Mouse (Mus musculus) layer of hippocampus, adult 8-10 months (tissue): ENCODE data around the gene Srbd1. TPM values are rescaled to one million over a fixed set of nuclear protein-coding genes. Genes with fewer than 3 reads are reported as not detected.

Experiments
- DNase-seq, 2 experiments: peaks; one replicate each; pipeline ENCODE4 v3.0.0; 2022; ENCODE audit warnings: low spot score in 2 of 2
- total RNA-seq, 4 experiments: library from RNA; stranded (reverse); gene quantifications; 2 replicates each; pipeline ENCODE4 v1.2.4; 2022

The Srbd1 gene
- total RNA-seq, 4 experiments from 2014 or later: 14.6 to 18.9 (median 15.8) TPM

DNA sequence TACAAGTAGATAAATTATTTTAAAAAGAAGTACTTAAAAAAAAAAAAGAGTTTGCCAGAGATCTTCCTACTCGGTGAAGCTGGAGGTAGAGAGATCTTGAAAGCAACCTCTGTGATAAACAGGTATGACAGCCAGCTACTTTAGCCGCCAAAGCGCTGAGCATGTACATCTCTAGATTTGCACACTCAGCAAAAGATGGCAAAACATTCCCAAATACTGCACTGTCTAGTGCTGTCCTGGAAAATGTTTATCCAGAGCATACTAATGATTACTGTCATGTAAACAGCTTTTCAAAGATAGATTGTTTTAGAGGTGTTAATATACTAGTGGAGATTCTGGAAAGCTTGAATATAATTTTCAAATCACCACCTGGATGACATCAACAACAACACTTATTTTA lies 109.4 kb downstream of the Srbd1 start:
- DNase-seq: no peak

- no peak for DNase-seq
Observed at GRCm38 (mm10) chr17:86035146-86035545, 109.8 kb downstream of the Srbd1 start.

GRCm38 (mm10) chr17:86034641-86035040 lies 110.3 kb downstream of the Srbd1 start:
- no peak for DNase-seq

- no peak for DNase-seq
Observed at GRCm38 (mm10) chr17:86032113-86032714, 112.8 kb downstream of the Srbd1 start.

DNA sequence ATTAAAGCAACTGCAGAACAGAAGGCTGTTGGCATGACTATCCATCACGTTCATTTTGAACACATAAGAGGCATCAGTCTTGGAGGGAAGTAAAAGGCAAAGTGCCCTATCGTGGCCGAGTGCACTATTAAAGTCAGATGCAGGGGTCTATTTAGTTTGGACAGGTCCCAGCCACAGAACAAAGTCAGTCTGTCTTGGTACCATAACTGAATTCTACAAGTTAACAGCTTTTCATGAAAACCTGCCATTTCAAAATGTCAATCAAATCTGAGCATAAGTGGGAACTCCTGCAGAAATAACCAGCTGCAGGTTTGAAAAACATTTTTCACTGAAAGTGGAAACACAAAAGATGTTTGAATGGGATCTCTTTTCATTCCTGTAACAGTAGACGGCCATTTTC lies 115.0 kb downstream of the Srbd1 start:
- no peak for DNase-seq

DNA sequence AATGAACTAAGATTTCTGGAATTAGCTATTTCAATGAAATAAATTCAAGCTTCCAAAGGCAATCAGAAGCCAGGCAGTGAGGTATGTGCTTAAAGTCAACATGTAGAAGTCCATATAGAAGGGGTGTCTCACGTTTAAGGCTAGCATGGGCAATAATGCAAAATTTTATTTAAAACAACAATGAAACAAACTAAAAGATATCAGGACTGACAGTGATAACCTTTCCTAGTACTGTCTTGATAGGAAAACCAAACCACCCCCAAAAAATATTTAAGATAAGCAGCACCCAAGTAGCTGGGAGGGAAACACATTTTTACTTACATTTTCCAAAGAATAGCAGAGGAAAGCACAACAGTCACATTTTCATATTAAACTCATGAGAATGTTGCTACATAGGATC lies 115.8 kb downstream of the Srbd1 start:
- no peak for DNase-seq

DNA sequence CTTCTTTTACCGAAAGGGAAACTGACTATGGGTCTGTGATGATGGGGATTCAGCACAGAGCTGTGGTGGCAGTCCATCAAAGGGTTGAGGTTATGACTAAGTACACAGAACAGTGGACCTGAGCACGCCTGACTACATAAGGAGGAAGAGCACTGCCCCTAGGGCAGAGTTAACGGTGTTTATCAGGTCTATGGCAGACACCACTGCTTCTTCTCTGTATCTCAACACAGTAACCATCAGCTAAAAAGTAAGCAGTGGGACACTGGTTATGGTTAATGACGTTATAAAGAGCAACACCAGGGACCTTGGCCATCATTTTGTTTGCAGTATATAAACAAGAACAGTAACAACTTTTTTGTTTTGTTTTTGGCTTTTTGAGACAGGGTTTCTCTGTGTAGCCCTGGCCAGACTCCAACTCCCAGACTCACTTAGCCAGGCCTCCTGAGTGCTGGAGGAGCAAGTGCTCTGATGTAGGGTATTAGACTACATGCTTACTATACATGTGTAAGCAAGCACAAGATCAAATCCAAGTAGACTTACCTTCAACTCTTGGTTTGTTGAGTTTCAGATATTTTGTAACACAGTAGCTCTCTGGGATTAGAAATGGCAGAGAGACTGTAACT lies 117.3 kb downstream of the Srbd1 start:
- no peak for DNase-seq

DNA sequence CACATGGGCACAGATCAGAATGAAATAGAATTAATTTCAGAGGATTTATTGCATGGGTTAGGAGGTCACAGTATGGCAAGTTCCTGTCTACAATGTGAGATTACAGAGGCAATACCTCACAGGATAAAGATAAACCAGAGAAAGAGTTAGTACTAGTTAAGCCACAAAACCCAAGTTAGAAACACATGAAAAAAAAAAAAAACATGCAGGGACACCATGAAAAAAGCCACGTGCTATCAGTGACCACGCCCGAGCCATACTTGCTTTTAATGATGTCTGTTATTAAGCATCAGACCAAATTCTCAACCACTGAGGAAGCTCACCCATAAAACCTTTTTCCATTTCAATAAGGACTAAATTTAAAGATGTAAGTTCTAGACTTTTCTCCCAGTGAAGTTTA lies 120.4 kb downstream of the Srbd1 start:
- DNase-seq: no peak

DNA sequence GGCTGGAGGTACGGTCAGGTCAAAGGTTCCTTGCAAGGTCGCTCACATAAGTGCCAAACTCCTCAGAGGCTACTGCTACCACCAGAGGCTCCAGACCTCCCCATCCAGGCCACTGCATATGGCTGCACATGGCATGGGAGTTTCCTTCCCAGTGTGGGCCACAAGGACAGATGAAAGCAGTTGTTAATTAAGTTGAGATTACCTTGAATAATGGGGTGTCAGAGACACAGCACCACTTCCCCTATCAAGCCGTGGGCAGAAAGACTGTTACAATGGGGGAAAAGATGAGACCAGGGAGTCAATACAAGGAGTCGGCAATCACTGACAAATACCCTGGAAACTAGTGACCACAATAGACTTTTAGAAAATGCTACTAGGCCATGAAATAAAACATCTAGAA lies 122.6 kb downstream of the Srbd1 start:
- DNase-seq: no peak

GRCm38 (mm10) chr17:86021815-86022214 lies 123.2 kb downstream of the Srbd1 start:
- no peak for DNase-seq

DNA sequence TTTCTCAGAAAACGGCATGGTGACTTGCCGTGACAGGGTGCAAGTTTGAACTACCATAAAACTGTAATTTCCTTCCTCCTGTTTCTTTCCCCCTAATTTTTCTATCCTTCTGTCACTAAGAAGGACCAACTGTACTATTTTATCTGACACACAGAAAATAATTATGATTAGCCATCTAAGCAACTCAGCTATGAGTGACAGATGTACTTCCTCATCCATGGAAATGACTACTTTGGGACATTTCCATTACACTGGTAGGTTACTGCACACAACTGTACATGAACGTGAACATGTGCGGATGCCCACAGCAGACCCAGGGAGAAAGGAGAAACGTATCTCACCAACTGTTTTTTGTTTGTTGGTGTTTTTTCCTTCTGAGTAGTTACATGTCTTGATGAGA lies 123.7 kb downstream of the Srbd1 start:
- no peak for DNase-seq

GRCm38 (mm10) chr17:86019793-86020192 lies 125.2 kb downstream of the Srbd1 start:
- DNase-seq: no peak

DNA sequence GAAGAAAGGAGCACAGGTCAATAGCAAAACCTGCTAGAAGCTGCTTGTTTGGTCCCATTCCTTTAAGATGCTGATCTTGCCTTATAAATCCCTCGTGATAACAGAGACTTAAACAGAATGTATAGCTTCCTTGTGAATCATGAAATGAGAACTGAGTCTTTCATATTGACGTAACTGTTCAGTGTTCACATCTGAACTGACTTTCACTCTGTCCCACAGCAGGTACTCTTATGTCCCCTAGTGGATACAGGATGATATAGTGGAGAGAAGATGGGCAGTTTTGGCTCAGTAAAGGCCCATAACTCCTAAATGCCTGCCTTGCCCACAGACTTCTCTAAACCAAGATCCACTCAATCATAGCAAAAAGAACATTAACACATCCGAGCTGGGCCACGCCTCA lies 130.7 kb downstream of the Srbd1 start:
- no peak for DNase-seq

DNA sequence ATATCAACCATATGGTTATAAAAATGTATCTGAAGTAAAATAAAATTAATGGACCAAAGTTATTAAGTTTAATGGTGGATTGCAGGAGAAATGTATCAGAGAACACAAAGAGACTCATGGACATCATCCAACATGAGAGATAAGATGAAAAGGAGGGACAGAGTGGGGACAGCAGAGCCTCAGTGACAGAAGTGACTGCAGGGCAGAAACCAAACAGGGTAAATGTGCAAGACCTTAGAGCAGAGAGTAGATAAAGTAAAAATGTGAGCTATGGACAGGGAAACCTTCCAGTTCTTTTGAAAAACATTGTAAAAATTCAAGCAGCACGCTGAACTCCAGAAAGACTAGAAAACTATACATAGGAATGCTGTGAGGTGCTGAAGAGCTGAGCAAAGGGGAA lies 132.4 kb downstream of the Srbd1 start:
- no peak for DNase-seq

GRCm38 (mm10) chr17:86011849-86012248 lies 133.1 kb downstream of the Srbd1 start:
- no peak for DNase-seq

DNA sequence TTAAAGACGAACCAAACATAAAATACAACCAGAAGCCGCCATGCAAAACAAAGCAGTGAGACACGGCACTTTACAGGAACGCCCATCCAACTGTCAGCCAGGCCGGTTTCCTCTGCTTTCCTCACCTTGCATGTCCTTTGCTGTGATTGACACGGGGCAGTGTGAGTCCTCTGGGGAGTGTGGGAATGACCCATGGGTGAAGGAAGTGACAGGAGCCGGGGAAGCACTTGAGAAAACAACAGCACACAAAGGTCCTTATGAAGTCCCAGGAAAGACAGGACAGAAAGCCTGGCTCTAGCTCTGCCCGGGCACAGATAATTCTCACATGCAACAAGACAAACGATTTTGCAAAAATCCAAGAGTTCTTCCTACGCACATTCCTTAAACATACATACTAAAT lies 136.6 kb downstream of the Srbd1 start:
- no peak for DNase-seq

- DNase-seq: no peak
Observed at GRCm38 (mm10) chr17:86002113-86002512, 142.9 kb downstream of the Srbd1 start.

DNA sequence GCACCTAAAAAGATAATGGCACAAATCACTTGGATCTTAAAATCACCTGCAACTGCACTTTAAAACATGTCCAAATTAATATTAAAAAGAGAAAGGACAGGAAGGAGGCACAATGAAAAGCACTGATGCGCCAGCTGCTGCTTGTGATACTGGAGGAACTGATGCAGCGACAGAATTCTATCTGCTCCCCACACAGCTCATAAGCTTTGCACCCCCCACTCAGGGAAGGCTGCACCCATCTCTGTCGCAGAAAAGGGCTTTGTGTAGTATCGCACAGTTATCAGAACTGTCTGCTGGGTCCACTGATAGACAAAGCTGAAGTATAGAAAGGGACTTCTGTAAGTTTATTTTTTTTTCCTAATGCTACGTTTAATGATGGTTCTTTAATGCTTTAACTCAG lies 143.3 kb downstream of the Srbd1 start:
- no peak for DNase-seq

DNA sequence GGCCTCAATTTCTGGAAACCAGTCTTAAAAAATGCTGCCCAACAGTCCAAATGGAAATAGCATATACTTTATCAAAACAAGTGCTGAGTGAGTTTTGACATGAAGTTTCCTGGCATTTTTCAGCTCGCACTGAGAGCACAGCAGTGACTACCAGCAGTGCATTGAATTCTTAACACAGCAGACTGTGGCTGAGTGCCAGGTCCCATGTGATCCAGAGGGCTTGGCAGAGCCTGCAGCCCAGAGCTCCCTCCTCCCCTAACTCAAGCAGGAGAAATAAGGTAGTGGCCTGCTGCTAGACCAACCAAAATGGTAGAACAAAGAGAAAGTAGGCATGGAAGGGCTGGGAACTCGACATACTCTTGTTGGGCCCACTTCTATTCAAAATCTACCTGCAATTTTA lies 149.2 kb downstream of the Srbd1 start:
- peak; percentile 62 to 66 for DNase-seq

- DNase-seq: no peak
Observed at GRCm38 (mm10) chr17:85995086-85995485, 149.9 kb downstream of the Srbd1 start.

GRCm38 (mm10) chr17:85989058-85989769 lies 155.8 kb downstream of the Srbd1 start:
- no peak for DNase-seq

- DNase-seq: no peak
Observed at GRCm38 (mm10) chr17:85987531-85987930, 157.4 kb downstream of the Srbd1 start.

DNA sequence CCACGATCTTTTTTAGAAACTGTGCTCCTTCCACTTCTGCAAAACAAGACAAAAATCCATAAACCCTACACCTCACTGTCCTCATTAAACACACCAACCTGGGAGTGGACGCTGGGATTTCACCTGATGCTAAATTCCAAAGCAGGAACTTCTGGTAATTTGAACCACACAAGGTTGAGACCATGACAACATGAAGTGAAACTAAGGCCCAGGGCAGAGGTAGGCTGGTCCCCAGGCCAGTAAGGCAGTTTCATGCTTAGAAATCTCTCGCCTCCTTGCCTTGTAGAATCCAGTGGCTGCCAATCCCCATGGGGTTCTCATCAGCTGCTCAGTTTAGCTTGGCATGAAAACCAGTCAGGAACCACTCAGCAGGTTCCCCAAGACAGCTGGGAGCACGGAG lies 158.4 kb downstream of the Srbd1 start:
- DNase-seq: no peak
